Mouse (Mus musculus) right cerebral cortex, adult 18-20 months (tissue): Measurements from ENCODE around the gene Slc16a10.

Experiments used
- DNase-seq: peaks from one replicate; pipeline ENCODE4 v3.0.0; 2022; ENCODE audit warnings: mixed read lengths

The Slc16a10 gene

DNA sequence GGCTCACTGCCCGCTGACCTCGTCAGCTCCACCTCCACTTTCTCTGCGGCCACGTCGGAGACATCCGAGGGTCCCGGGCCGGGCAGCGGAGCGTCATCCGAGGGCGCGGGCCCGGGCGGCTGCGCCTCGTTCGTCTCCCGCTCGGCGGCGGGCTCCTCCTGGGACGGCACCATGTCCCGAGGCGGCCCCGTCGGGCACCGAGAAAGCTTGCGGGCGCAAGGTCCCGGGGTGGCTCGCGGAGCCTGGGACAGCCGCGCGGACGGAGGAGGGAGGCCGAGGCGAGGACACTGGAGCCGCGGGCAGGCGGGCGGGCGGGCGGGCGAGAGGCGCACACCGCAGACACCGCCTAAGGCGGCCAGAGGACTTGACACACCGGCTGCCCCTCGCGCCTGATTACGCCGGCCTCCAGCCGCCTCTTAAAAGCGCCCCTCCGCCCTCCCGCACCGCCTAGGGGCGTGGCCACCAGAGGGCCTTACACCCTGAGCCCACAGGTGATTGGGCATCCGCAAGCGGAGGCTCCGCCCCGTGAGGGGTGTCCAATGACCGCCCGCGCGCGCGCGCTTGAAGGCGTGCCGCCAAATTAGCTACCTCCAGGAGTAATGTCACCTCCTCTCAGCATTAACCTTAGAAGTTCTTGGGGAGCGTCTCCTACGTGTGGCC is at the start of gene Slc16a10:
Gene Slc16a10, minus strand, starts transcription at position 395 of the 660 bp plus-strand sequence.
- DNase-seq, result peak; percentile 92

DNA sequence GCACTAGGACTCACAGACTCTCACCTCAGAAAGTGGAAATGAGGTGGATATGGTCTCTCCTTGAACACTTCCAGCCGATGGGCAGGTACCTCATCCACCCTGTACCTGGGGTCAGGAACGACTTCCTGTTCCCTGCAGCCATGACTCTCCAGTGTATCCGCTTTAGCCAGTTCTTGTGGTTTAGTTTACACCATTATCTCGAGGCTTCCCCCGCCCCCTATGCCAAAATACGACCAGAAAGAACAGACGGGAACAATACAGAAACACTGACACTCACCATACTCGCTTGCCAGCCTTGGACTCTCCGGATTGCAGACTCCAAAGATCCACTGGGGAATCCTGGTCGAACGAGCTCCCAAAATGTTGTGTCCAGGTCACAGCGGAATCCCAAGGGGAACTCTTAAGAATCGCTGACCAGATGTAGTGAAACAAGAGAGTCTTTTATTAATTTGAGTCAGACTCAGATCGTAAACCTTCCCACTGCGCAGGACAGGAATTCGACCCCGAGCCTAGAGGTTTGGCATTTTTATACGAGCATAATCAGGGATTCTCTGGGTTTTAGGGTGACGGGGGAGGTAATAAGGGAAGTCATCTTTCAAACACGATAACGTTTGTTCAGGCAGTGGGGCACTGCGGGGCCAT is 49.4 kb upstream of the Slc16a10 start:
- no peak for DNase-seq

DNA sequence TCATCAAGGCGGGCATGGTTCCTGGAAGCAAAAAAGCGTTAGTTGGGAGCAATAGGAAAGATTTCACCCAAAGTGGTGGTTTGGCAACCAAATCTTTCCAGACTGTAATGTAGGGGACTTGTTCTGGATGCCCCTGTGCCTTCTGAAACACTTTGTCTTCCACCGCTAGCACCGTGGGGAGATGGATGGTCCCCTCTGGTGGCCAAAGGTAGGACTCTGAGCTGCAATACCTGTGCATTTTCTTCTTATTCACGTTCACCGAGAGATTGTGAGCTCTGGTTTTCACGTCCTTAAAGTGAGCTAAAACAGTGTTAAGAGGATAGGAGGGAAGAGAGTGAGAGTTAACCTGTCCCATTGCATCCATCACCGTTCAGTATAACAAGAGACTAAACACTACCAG is 48.8 kb upstream of the Slc16a10 start:
- no peak for DNase-seq

DNA sequence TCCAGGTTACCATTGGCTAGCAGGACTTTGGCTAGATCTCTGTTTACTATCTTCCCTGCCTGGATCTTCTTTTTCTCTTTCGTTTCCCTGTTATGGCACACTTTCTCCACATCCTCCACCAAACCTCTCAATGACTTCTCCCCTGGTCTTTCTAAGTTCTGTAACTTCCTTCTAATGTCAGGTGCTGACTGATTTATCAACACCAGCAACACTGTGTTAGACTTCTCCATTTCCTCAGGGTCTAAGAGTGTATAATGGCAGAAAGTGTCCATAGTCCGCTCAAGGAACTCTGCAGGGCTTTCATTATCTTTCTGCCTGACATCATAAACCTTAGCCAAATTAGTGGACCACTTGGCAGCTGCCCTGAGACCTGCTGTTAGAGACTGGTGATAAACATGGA is 47.6 kb upstream of the Slc16a10 start:
- no peak for DNase-seq

DNA sequence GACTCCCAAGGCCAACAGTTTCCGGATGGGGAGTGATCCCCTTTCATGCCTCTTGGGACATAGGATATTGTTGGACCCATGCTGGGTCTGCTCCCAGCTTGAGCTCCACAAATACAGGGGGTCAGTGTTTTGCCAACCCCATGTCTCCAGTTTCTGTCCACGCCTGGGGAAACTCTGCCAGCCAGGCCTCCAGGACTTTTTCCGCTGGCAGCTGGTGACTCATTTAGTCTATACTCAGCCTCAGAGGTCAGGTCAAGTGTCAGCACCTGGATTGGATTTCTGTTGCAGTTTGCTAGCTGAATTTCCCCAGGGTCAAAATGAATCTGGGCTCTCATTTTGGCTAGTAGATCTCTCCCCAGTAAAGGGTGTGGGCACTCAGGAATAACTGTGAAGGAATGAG is 46.8 kb upstream of the Slc16a10 start:
- no peak for DNase-seq

DNA sequence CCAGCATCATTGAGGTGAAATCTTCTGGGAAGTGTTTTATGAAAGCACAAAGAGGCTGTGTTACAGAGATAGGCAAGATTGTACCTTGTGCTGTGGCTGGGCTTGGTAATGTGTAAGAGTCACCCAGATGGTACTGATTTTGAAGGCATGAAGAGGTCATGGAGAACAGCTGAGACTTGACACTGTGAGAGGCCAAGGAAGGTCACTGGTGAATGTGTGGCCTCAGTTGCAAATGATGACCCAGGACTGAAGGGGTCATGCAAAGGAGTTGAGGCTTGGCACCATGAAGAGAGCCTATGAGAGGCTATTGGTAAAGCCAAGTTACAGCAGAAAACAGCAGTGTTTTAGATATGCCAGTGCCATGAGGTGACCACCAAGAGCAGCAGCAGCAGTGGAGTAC is 43.9 kb upstream of the Slc16a10 start:
- DNase-seq, result no peak

DNA sequence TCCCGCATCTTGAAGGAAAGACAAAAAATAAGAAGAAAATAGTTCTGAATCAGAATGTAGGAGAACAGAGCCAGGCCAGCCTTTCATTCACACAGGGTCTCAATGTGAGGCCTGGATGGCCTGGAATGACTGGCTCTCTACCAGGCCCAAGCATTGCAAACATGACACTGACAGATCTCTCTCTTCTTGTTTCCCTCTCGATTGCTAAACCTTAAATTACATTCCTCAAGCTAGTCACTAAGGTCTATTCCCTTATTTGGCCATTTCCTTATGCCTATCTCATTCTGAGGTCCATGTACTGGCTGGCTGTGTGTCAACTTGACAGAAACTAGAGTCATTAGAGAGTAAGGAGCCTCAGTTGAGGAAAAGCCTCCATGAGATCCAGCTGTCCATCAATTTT is 38.0 kb upstream of the Slc16a10 start:
- no peak for DNase-seq

DNA sequence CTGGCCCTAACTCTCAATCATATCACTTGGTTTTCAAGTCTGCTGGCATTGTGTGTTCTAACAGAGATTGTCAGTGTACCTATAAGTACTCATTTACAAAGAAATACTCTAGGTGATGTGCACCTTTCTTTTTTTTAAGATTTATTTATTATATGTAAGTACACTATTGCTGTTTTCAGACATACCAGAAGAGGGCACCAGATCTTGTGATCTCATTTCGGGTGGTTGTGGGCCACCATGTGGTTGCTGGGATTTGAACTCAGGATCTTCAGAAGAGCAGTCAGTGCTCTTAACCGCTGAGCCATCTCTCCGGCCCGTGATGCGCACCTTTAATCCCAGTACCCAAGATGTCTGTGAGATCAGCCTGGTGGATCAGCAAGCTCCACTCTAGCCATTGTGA is 37.1 kb upstream of the Slc16a10 start:
- no peak for DNase-seq

DNA sequence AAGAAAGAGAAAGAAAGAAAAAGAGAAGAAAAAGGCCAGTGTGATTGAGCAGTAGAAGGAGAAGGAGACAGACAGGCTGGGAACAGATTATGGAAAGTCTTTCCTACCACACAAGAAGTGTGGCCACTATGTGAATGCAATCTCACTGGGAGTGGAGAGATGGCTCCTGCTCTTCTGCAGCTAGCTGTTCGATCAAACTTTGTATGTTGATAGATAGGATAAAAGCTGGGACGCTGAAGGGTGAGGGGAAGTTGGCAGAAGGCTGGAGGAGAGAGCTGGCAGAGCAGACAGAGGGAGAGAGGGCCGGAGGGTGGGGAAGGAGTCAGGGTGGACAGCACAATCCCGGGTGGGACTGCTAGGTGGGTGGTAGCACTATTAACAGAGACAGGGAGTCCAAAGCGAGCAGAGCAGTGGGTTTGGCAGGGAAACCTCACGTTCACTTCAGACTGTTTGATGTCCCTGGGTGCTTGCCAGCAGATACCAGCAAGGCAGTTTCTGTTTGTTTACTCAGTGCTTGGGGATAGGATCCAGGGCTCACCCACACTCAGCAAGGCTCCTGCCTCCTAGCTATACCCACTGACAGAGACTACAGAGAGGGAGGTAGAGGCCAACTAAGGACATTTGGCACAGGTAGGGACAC is 35.4 kb upstream of the Slc16a10 start:
- peak; percentile 31 for DNase-seq

DNA sequence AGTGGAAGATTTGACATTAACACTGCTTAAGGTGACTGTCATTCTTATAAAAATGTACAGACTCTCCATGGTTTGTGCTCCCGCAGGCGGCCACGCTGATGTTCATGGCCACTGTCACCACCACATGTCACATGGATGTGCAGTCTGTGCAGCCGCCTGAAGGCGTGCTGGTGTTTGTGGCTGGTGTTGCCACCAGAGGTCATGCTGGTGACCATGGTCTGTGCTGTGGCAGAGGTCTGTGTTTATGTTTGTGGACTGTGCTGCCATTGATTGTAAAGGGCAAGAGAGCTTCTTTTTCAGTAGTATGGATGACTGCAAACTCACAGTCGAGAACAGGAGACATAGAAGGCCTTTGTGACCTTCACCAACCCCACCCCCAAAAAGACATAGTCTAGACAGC is 30.1 kb upstream of the Slc16a10 start:
- DNase-seq, result no peak

DNA sequence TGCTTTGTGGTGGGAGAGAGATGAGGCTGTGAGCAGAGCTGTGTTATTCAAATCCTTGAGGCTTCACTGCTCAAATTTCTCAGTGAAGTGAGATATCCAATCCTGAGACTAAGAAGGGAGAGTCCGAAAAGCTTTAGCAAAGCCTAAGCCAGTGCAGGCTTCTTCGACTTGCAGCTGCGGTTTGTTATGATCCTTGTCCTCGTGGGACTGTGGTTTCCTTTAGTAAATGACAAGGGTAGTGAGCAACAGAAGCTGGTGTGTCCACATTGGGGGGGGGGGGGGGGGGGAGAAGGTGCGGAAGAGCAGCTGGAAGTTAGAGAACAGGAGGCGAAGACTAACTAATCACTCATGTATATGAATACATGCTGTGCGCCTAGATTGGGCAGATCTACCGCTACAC is 29.2 kb upstream of the Slc16a10 start:
- DNase-seq, result no peak

DNA sequence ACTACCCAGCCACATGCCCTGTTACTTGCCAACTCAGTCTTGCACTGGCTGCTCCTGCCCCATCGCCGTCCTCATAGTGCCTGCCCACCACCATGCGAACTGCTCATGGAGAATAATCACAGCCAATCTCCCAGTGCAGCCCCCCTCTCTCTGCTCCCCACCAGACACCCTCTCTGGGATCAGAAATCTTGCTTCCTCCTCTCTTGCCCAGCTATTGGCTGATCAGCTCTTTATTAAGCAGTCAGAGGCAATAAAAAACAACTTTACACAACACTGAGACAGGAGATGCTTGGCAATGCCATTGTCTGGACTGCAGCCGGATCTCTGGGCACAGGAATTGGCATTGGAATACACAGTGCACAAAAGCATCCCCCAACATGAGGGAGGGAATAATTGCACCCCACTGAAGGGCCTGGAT is 28.1 kb upstream of the Slc16a10 start:
- no peak for DNase-seq

DNA sequence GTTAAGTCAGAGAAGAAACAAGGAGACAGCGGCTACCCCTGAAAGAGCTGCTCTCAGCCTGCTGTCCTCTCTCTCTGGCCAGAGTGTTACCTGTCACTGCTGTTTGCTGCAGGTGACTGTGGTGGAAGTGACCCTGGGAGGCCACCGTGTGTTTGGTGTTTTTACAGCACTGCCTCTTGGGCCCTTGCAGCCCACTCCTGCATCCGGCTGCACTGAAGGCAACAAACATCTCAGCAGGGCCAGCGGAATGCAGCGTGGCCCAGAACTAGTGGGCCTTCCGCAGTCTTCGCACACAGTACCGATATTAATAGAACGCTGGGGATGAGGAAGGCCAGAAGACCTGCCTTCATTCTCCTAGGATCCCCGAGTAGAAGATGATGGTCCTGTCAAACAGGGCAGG is 27.5 kb upstream of the Slc16a10 start:
- no peak for DNase-seq

DNA sequence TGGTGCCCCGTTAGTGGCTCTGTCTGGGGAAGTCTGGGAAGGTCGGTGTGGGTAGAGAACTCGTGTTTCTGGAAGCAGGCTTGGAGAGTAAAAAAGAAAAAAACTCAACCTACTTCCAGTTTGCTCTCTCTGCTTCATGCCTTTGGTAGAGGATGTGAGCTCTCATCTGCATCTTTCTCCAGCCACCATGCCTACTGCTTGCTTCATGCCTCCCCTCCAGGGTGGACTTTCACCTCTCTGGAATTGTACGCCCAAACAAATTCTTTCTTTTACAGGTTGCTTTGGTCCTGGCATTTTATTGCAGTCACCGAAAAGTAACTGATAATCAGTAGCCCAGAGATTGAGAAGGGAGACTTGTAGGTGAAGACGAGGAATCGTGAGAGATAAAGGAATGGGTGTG is 27.0 kb upstream of the Slc16a10 start:
- no peak for DNase-seq

DNA sequence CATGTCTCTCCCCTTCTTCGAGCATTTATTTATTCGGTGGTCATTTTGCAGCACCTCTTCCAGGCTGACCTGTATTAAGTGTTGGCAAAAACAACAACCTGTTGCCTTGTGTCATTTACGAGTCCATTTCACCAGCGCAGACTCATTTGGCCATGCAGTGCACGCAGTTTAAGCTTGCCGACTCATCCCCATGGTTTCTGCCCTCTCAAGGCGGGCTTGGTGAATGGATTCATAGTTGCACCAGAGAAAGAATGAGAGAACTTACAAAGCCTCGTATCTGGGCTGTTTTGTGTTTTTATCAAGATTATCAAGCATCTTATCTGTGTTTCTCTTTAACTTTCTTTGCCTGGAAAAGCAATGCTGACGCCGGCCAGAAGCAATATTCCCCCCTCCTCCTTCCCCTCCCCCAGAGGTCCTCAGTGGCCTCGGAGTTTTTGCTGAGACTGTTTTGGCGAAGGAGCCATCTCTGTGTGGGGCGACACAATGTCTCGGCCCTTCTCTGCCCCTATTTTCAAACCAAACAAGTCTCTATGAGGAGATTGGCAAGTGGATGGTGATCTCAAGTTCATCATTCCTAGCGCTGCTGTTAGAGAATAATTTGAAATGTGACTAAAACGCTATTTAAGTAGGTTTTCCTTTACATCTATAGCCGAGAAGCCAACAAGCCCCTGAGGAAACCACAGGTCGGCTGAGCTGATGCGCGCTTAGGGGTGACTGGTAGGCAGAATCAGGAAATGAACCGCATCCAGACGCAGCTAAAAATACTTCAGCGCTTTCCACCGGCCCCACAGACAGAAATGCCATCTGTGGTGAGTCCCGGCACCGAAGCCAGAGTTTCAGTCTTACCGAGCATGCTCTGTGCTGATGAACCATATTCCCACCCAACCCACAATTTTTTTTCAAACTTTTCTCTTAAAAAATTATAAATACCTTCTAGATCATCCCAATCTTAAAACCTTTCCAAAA is 22.6 kb upstream of the Slc16a10 start:
- DNase-seq, result peak; percentile 74

DNA sequence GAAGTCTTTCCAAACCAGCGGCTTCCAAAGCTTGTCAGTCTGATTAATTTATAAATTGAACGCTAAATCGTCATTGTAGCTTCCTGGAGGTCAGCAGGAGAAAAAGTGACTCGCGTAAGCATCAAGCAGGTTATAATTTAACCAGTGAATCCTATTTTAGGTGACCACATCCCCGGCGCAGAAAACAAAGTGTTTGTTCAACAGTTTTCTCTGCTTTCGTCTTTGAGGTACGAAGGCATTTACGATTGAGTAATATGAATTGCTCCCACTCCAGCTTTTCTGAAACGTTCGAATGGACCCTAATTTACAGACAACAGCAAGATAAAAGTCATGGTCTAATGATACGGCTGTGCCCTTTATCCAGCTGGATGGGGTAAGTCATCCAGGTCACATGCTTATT is 21.9 kb upstream of the Slc16a10 start:
- no peak for DNase-seq

DNA sequence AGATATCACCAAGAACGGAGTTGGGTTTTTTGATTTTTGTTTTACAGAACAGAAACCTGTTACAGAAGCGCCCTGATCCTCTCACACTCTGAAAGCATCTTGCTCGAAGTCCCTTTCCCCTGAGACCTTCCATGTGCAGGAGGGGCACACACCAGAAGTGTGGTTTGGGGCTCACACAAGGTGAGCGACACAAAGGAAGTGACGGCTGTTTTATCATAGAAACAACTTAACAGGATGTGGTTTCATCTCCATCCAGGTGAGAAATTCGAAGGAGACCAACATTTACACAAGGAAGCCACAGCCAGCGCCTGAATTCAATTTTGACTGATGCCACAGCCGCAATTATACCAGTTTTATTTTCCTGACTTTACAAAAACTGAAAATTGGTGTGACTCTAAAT is 21.3 kb upstream of the Slc16a10 start:
- DNase-seq, result no peak

DNA sequence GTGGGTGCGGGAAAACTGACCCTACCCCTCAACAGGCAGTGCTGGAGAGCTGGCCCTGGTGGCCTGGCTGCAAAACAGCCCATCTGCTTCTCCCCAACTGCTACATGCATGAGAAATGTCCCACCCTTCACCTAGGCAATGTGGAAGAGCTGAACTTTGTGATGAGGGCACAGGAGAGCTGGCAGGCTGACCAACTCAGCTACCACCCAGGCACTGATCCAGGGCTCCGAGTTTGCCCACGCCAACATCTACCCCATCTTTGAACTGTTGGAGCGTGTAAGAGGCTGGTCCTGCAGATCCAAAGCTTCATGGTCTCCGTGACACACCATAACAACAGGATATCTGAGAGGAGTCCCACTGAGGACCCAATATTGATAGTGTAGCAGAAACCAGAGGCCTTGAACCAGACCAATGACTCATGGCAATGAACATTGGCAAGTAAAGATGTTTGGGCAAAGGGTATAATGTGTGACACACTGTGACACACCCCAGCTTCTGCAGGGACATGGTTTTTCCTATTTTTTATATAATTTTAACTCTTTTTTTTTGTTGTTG is 19.7 kb upstream of the Slc16a10 start:
- DNase-seq, result no peak

DNA sequence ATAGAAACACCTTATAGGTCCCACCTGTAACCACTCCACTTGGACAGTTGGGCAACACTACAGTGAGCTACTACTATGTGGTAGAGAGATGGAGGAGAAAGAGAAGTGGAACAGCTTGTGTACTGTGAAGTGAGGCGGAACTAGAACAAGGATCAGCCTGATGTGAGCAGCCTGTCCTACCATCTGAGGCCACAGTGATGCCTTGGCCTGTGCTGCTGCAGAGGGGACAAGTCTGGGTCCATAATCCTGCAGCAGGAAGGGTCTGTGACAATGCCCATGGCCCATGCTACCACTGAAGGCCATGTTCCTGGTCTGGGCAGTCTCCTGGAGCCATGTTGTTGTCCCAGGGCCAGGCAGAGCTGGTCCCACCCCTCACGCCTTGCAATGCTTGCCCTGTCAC is 19.2 kb upstream of the Slc16a10 start:
- no peak for DNase-seq

DNA sequence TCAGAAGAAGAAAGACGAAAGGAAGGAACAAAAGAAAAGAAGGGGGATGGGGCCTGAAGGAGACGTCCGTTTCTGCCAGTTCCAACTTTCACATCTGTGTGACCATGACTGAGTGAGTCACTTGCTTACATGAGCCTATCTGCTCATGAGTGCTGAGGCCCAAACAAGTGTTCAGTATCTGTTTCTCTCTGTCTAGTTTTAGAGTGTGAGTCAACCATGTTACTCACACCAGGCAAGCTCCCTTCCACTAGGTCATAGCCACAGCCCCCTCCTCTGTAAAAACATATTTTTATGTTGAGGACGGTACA is 10.4 kb upstream of the Slc16a10 start:
- no peak for DNase-seq

DNA sequence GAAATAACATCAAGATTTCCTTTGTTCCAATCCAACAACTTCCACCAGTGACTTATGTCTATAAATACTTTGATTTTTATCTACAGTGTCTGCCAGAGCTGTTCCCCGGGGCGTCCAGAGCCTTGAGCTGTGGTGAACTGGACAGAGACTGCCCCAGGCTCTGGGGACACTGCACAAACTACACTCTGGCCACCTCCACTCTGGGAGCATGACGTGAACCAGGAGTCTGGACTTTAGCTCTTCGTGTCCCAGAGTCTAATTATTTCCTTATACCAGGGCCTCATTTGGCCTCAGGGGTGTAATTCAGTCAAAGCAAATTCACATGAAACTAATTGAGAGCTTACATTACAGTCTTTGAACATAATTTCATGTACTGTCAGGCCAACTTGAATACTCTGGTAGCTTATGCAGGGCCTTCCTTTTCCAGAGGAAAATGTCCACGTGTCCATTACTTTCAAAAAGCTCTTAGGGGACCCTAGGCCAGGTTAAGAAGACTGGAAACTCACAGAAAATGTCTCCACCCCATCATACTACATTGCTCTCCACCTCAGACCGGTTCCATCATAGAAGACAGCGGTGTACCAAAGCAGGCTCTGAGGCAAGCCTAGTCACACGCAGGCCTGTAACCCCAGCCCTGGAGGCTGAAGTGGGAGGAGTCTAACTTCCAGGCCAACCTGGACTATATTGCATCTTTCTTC is 9.9 kb upstream of the Slc16a10 start:
- no peak for DNase-seq

DNA sequence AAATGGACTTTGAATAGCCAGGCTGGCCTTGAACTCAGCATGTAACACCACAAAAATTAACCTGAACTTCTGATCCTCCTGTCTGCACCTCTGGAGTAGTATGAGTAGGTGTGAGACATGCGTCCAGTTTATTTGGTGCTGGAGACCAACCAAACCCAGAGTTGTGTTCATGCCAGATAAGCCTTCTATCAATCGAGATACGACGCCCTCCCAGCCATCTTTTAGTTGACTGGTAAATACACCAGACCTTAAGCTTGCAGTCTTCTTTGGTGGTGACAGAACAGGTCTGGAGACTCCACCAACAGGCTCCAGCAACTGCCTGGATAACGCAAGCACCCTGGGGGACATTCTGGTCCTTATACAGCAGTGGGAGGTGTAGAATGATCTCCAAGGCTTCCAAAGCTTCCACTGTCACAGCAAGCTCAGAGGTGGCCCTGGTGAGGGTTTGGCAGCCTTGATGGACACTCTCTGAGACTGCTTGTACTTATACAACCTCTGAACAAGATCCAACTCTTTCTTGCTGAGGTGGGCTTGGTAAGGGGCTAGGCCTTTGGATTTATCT is 7.6 kb upstream of the Slc16a10 start:
- DNase-seq, result no peak
